Mouse (Mus musculus) kidney, embryonic 14.5 days (tissue): Measurements from ENCODE around the gene Crcp. TPM values are rescaled to one million over a fixed set of nuclear protein-coding genes. Genes with fewer than 3 reads are reported as not detected.

ENCODE experiments used
- ATAC-seq: fragments of 200-750 bp; cut with Nextera tagmentation; 2 replicates; pipeline ENCODE4 v1.8.0; 2017; ENCODE audit warnings: moderate number of reproducible peaks, mild to moderate bottlenecking, moderate TSS enrichment, moderate library complexity; ENCODE audit not compliant: low FRiP score, low TSS enrichment
- H3K27ac ChIP-seq: fragments of 300-500 bp; sonication (generic); 2 replicates; pipeline ENCODE4 v1.5.1; 2014; ENCODE audit warnings: low read depth, mild to moderate bottlenecking, low read length, moderate library complexity, mixed read lengths
- H3K27me3 ChIP-seq: fragments of 300-500 bp; sonication (generic); 2 replicates; pipeline ENCODE4 v1.6.1; 2014; ENCODE audit warnings: mild to moderate bottlenecking, low read length; ENCODE audit not compliant: control insufficient read depth, insufficient read depth
- H3K36me3 ChIP-seq: fragments of 300-500 bp; sonication (generic); 2 replicates; pipeline ENCODE4 v1.6.1; 2014; ENCODE audit warnings: low read length, mixed read lengths; ENCODE audit not compliant: control insufficient read depth, insufficient read depth
- H3K4me1 ChIP-seq: fragments of 300-500 bp; sonication (generic); 2 replicates; pipeline ENCODE4 v1.6.1; 2014; ENCODE audit warnings: low read length, mixed read lengths; ENCODE audit not compliant: control insufficient read depth, insufficient read depth
- H3K4me2 ChIP-seq: fragments of 300-500 bp; sonication (generic); replicated peaks from 2 replicates; pipeline ENCODE4 v1.6.1; 2014; ENCODE audit warnings: low read depth, mild to moderate bottlenecking, low read length
- H3K4me3 ChIP-seq: fragments of 300-500 bp; sonication (generic); 2 replicates; pipeline ENCODE4 v1.5.1; 2014; ENCODE audit warnings: mild to moderate bottlenecking, low read length
- H3K9ac ChIP-seq: fragments of 300-500 bp; sonication (generic); 2 replicates; pipeline ENCODE4 v1.6.1; 2014; ENCODE audit warnings: low read depth, mild to moderate bottlenecking, low read length, moderate library complexity
- H3K9me3 ChIP-seq: fragments of 300-500 bp; sonication (generic); 2 replicates; pipeline ENCODE4 v1.6.1; 2016; ENCODE audit warnings: low read length; ENCODE audit not compliant: control insufficient read depth
- WGBS: fragments of 180-500 bp; shearing (Covaris S2); extraction: QIAGEN DNeasy Blood & Tissue Kit; methylation state at CpG from one replicate; pipeline ENCODE4 v1.1.7; 2014; 5-methylcytosine and 5-hydroxymethylcytosine counted together
- polyA plus RNA-seq: library from polyadenylated mRNA; unstranded; fragments of >200 nt; fragmentation: Nextera tagmentation; extraction: Ambion mirVana; gene quantifications from 2 replicates; pipeline ENCODE4 v1.2.1, GENCODE M21; 2014

Crcp gene
- polyA plus RNA-seq, 1 experiment from 2014 or later, result 24.5 TPM

GRCm38 (mm10) chr5:130019461-130019860 is 9.6 kb upstream of the Crcp start:
- no peak for ATAC-seq
- 72% methylated on average over 8 of the region's 8 CpGs for WGBS
- H3K36me3 ChIP-seq, result peaks cover 10% of the 10 kb centered on the region; the same call in 1 of the 2 replicates

GRCm38 (mm10) chr5:130021361-130021966 is 7.6 kb upstream of the Crcp start:
- Histone ChIP-seq H3K4me1 (peaks cover 5% of the 10 kb centered on the region), H3K9ac (no peak overlapping the region), H3K36me3 (no peaks in the 10 kb centered on the region; the same call in 1 of the 2 replicates), H3K9me3 (no peaks in the 10 kb centered on the region), H3K4me3 (no peak overlapping the region), H3K27me3 (no peaks in the 10 kb centered on the region), H3K27ac (no peak overlapping the region), H3K4me2 (no peak overlapping the region)
- ATAC-seq, result no peak
- WGBS, result 68% methylated on average over 5 of the region's 5 CpGs

More at GRCm38 (mm10) chr5:130019461-130019860, 9.6 kb upstream of the Crcp start:
- Histone ChIP-seq H3K27ac (no peak overlapping the region), H3K4me1 (peaks cover 5% of the 10 kb centered on the region), H3K9me3 (no peaks in the 10 kb centered on the region), H3K4me3 (no peak overlapping the region), H3K9ac (no peak overlapping the region), H3K27me3 (no peaks in the 10 kb centered on the region), H3K4me2 (no peak overlapping the region)

- 54% methylated on average over 7 of the region's 7 CpGs for WGBS
- peaks cover 5% of the 10 kb centered on the region for H3K4me1 ChIP-seq
- no peak overlapping the region for H3K27ac ChIP-seq
- H3K36me3 ChIP-seq, result no peaks in the 10 kb centered on the region; the same call in 1 of the 2 replicates
- no peaks in the 10 kb centered on the region for H3K27me3 ChIP-seq
- no peak overlapping the region for H3K9ac ChIP-seq
- H3K4me2 ChIP-seq, result no peak overlapping the region
- no peak for ATAC-seq
- no peaks in the 10 kb centered on the region for H3K9me3 ChIP-seq
- no peak overlapping the region for H3K4me3 ChIP-seq
Measured at GRCm38 (mm10) chr5:130022366-130022765, 6.7 kb upstream of the Crcp start.

GRCm38 (mm10) chr5:130023067-130023766 is 5.9 kb upstream of the Crcp start:
- H3K9ac ChIP-seq, result 0 out of 2 replicates have a peak overlapping the region, but pooled peaks have one; percentile 63
- H3K27ac ChIP-seq, result no peak overlapping the region
- WGBS, result 46% methylated on average over 12 of the region's 12 CpGs
- H3K4me1 ChIP-seq, result peaks cover 5% of the 10 kb centered on the region
- peak overlapping the region; percentile 71 for H3K4me3 ChIP-seq
- no peaks in the 10 kb centered on the region for H3K27me3 ChIP-seq
- peak overlapping the region; percentile 73 for H3K4me2 ChIP-seq
- no peak for ATAC-seq
- no peaks in the 10 kb centered on the region; the same call in 1 of the 2 replicates for H3K36me3 ChIP-seq
- no peaks in the 10 kb centered on the region for H3K9me3 ChIP-seq

GRCm38 (mm10) chr5:130023767-130024539 is 5.1 kb upstream of the Crcp start:
- WGBS, result 0% methylated on average over 32 of the region's 32 CpGs
- Histone ChIP-seq H3K9ac (peak overlapping the region; percentile 63), H3K4me2 (peak overlapping the region; percentile 73), H3K9me3 (no peaks in the 10 kb centered on the region), H3K4me3 (peak overlapping the region; percentile 71), H3K36me3 (no peaks in the 10 kb centered on the region), H3K27ac (peak overlapping the region; percentile 51; the same call in 1 of the 2 replicates), H3K27me3 (no peaks in the 10 kb centered on the region), H3K4me1 (peaks cover 5% of the 10 kb centered on the region)
- ATAC-seq, result peak; percentile 88

- WGBS, result 65% methylated on average over 5 of the region's 5 CpGs
- H3K4me3 ChIP-seq, result no peak overlapping the region
- no peak for ATAC-seq
Measured at GRCm38 (mm10) chr5:130027134-130027533, 2.0 kb upstream of the Crcp start.

GRCm38 (mm10) chr5:130027696-130028095 is 1.4 kb upstream of the Crcp start:
- Histone ChIP-seq H3K9ac (no peak overlapping the region), H3K27ac (no peak overlapping the region), H3K27me3 (no peaks in the 10 kb centered on the region), H3K36me3 (no peaks in the 10 kb centered on the region), H3K4me1 (peaks cover 5% of the 10 kb centered on the region), H3K9me3 (no peaks in the 10 kb centered on the region), H3K4me3 (no peak overlapping the region), H3K4me2 (no peak overlapping the region)
- ATAC-seq, result no peak
- 83% methylated on average over 7 of the region's 7 CpGs for WGBS

More at GRCm38 (mm10) chr5:130027134-130027533, 2.0 kb upstream of the Crcp start:
- no peak overlapping the region for H3K9ac ChIP-seq
- H3K36me3 ChIP-seq, result no peaks in the 10 kb centered on the region
- H3K4me2 ChIP-seq, result no peak overlapping the region
- no peak overlapping the region for H3K27ac ChIP-seq
- H3K27me3 ChIP-seq, result no peaks in the 10 kb centered on the region
- H3K9me3 ChIP-seq, result no peaks in the 10 kb centered on the region
- peaks cover 5% of the 10 kb centered on the region for H3K4me1 ChIP-seq

- Histone ChIP-seq H3K9ac (no peak overlapping the region), H3K27me3 (no peaks in the 10 kb centered on the region), H3K4me3 (no peak overlapping the region), H3K9me3 (no peaks in the 10 kb centered on the region), H3K27ac (no peak overlapping the region), H3K4me2 (no peak overlapping the region), H3K36me3 (peaks cover 5% of the 10 kb centered on the region; the same call in 1 of the 2 replicates), H3K4me1 (no peaks in the 10 kb centered on the region)
- ATAC-seq, result no peak
- 92% methylated on average over 19 of the region's 19 CpGs for WGBS
Measured at GRCm38 (mm10) chr5:130031410-130032390, 2.6 kb downstream of the Crcp start.
